Mouse (Mus musculus) stomach, adult 2 months (tissue): ENCODE results near the gene Zfp969. TPM values are rescaled to one million over a fixed set of nuclear protein-coding genes. Genes with fewer than 3 reads are reported as not detected.

ENCODE experiments used
- polyA plus RNA-seq: library from polyadenylated mRNA; depleted of rRNA; stranded (reverse); fragments of >200 nt; gene quantifications from 2 replicates; pipeline ENCODE4 v1.2.3, GENCODE M21; 2012; rRNA removed

Gene Zfp969
- polyA plus RNA-seq, result not detected in 2 replicates

DNA sequence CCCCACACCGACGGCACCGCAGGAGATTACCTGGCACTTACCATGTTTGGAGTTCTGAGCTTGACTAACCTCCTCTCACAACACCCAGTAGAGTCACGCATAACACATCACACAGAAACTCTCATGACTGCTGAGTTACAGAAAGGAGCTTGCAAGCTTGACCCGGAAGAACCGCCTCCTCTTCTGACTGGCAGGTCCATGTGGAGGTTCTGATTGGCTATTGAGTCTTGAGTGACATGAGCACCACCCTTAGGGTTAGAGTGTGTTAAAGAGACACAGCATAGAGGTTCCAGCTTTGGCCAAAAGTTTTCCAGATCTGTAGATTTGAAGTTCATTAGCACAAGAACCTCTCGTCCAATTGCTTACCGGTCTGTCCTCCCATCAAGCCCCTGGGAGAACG is at the start of gene Zfp969:
Gene Zfp969 (minus strand): TSS at position 101 of the 400 bp plus-strand sequence.

DNA sequence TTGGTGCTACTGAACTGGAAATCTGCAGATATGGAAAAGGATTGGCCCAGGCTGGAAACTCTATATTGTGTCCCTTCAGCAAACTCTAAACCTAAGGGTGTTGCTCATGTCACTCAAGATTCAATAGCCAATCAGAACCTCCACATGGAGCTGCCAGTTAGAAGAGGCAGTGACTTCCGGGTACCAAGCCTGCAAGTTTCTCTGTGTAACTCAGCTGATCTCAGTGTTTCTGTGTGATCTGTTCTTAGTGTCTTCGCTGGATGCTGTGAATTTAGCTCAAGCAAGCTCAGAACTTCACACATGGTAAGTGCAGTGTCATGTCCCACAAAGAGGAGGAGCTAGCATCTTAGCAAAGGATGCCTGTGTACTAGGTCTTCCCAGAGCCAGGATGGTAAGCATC is 37.8 kb upstream of the Zfp969 start, which contains the start of gene Gm2007:
Gene Gm2007 (plus strand): TSS at position 301 of the 400 bp plus-strand sequence.

DNA sequence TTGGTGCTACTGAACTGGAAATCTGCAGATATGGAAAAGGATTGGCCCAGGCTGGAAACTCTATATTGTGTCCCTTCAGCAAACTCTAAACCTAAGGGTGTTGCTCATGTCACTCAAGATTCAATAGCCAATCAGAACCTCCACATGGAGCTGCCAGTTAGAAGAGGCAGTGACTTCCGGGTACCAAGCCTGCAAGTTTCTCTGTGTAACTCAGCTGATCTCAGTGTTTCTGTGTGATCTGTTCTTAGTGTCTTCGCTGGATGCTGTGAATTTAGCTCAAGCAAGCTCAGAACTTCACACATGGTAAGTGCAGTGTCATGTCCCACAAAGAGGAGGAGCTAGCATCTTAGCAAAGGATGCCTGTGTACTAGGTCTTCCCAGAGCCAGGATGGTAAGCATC is 59.8 kb downstream of the Zfp969 start, which contains the start of gene Gm11007:
Gene Gm11007 (plus strand): TSS at position 301 of the 400 bp plus-strand sequence.

Other genes with a start within 250 kb of the Zfp969 start
- not detected in 2 replicates for gene Zfp965, start 233.7 kb downstream of the Zfp969 start, polyA plus RNA-seq
- gene Gm11007, start 59.7 kb downstream of the Zfp969 start, polyA plus RNA-seq, result not detected in 2 replicates
- not detected in 2 replicates for gene Gm2007, start 37.9 kb upstream of the Zfp969 start, polyA plus RNA-seq
- gene Gm14288, start 97.4 kb upstream of the Zfp969 start, polyA plus RNA-seq, result not detected in 2 replicates
- 0.29 TPM in 1 of 2 replicates, not detected in the other for gene Gm6710, start 165.6 kb upstream of the Zfp969 start, polyA plus RNA-seq
- not detected in 2 replicates for gene Zfp966, start 227.5 kb upstream of the Zfp969 start, polyA plus RNA-seq